In the genomic region with DNA sequence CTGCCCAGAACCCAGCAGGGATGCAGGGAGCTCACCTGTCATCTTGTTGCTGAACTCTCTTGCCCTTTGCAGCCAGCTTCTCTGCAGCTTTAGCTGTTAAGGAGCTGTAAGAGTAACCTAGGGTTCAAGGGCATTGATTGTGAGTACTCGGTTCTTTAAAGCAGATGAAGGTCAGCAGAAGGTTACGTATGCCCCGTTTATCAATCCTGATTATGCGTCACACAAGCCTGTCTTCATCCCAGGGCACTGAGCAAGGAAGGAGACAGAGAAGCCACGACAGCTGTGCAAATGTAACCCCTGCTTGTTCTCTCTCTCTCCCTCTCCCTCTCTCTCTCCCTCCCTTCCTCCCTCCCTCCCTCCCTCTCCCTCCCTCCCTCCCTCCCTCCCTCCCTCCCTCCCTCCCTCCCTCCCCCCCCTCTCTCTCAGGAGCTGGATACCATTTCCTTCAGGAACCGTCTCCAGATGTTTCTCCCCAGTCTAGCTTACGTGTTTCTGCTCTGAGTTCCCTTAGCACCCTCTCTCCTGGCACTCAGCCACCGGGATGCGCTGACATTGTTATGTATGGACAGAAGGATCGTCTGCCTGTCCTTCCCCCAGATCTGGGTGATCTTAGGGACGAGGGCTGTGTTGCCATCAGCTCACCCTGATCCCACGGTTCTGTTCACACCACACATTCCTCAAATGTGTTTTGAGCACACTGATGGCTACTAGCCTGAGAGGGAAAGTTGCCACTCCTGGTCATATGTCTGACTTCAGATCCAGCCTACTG, we compare ENCODE assay signal across 16 mouse cellular contexts. TPM values are rescaled to one million over a fixed set of nuclear protein-coding genes. Genes with fewer than 3 reads are reported as not detected.
"Had no signal": no experiment of that assay in that cellular context is flagged by ENCODE, and none has a peak within 500 bp of the region (broad histone marks: within the 10 kb centered on the region; RNA-seq: fewer than 3 reads in every experiment).

No protein-coding gene starts in this region.

- ATAC-seq: intestine, postnatal 0 days; liver, embryonic 12.5 days had no signal

- H3K4me2 ChIP-seq: limb, embryonic 15.5 days; liver, embryonic 12.5 days; midbrain, embryonic 15.5 days; stomach, embryonic 15.5 days had no signal

- H3K27ac ChIP-seq: kidney, postnatal 0 days; left cerebral cortex, adult 2 months; limb, embryonic 15.5 days; liver, embryonic 12.5 days; midbrain, embryonic 10.5 days; midbrain, embryonic 15.5 days; stomach, embryonic 15.5 days had no signal

- H3K4me3 ChIP-seq: left cerebral cortex, adult 2 months; limb, embryonic 15.5 days; liver, embryonic 12.5 days; midbrain, embryonic 10.5 days; midbrain, embryonic 15.5 days; stomach, embryonic 15.5 days had no signal

- H3K9me3 ChIP-seq: limb, embryonic 15.5 days; liver, embryonic 12.5 days; midbrain, embryonic 10.5 days; midbrain, embryonic 15.5 days; stomach, embryonic 15.5 days had no signal

- DNase-seq: kidney, adult 8-10 months; lung, adult 18-20 months; lung, postnatal 14 days; right cerebral cortex, postnatal 14 days; thymus, postnatal 4 days had no signal

- H3K36me3 ChIP-seq: limb, embryonic 15.5 days; liver, embryonic 12.5 days; midbrain, embryonic 10.5 days; midbrain, embryonic 15.5 days; stomach, embryonic 15.5 days had no signal

- H3K9ac ChIP-seq: limb, embryonic 15.5 days; liver, embryonic 12.5 days; midbrain, embryonic 15.5 days; stomach, embryonic 15.5 days had no signal

- H3K4me1 ChIP-seq: limb, embryonic 15.5 days; midbrain, embryonic 15.5 days; stomach, embryonic 15.5 days had no signal

- H3K27me3 ChIP-seq: midbrain, embryonic 15.5 days; stomach, embryonic 15.5 days had no signal

RNA-seq across cellular contexts. Expression of gene A930018P22Rik, which starts 10.7 kb away (rescaled TPM):
- polyA plus RNA-seq: limb, embryonic 11.5 days; limb, embryonic 15.5 days; midbrain, embryonic 15.5 days; neural tube, embryonic 14.5 days; spleen, adult 2 months had no signal
